Mouse (Mus musculus) cerebellum, adult 2 months (tissue): Measurements from ENCODE around the gene Usp46.

Experiments used
- CTCF ChIP-seq: fragments of 200-500 bp; IDR thresholded peaks from 2 replicates; pipeline ENCODE4 v1.5.1; 2011; ENCODE audit warnings: low read depth, mild to moderate bottlenecking, control low read depth, low read length, moderate library complexity, borderline replicate concordance; ENCODE audit not compliant: insufficient read depth
- POLR2A ChIP-seq: fragments of 200-500 bp; IDR thresholded peaks from 2 replicates; pipeline ENCODE4 v1.6.1; 2011; ENCODE audit warnings: low read length, control low read depth, borderline replicate concordance; ENCODE audit not compliant: insufficient read depth

- TF ChIP-seq POLR2A, result no peak
- TF ChIP-seq CTCF, result no peak
Measured at GRCm38 (mm10) chr5:74096060-74096459, 27.8 kb upstream of the Usp46 start.
